Mouse (Mus musculus) WW6 (cell line): ENCODE results near the gene Rasa4.
"Not testable (repeated sequence)": the region's sequence is repeated elsewhere in the genome, so short reads cannot be mapped to it uniquely, and the experiment has no call there.

Experiments used
- DNase-seq: peaks from one replicate; pipeline ENCODE4 v3.0.0-alpha.2; 2013; ENCODE audit warnings: low read depth, low spot score

Gene Rasa4

DNA sequence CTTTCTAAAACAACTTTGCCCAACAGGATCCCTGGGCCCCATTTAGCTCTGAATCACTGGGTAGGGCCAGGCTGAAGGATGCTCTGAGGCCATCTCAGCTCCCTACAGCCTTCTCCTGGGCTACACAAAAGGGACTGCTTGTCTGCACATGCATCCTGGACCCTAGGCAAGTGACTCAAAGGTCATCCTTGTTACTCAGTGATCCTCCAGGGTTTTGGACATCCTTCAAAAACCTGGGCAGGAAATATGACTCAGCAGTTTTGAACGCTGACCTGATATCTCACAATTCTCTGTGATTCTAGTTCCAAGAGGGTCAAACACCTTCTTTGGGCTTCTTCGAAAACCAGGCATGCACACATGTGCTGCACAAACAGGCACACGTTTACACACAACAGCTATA, 25.3 kb downstream of the Rasa4 start:
- no peak for DNase-seq

DNA sequence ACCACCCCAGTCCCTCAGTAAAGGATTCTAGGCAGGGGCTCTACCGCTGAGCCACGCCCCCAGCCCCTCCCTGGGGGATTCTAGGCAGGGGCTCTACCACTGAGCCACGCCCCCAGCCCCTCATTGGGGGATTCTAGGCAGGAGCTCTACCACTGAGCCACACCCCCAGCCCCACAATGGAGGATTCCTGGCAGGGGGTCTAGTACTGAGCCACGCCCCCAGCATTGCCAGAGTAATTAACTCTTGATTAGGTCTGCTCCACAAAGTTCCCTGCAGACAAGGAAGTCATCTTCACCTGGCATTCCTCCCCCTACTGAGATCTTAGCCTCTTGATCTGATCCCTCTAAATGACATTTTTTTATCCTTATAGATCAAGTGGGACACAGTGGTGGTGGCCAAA, 29.8 kb downstream of the Rasa4 start:
- not testable (repeated sequence) for DNase-seq

DNA sequence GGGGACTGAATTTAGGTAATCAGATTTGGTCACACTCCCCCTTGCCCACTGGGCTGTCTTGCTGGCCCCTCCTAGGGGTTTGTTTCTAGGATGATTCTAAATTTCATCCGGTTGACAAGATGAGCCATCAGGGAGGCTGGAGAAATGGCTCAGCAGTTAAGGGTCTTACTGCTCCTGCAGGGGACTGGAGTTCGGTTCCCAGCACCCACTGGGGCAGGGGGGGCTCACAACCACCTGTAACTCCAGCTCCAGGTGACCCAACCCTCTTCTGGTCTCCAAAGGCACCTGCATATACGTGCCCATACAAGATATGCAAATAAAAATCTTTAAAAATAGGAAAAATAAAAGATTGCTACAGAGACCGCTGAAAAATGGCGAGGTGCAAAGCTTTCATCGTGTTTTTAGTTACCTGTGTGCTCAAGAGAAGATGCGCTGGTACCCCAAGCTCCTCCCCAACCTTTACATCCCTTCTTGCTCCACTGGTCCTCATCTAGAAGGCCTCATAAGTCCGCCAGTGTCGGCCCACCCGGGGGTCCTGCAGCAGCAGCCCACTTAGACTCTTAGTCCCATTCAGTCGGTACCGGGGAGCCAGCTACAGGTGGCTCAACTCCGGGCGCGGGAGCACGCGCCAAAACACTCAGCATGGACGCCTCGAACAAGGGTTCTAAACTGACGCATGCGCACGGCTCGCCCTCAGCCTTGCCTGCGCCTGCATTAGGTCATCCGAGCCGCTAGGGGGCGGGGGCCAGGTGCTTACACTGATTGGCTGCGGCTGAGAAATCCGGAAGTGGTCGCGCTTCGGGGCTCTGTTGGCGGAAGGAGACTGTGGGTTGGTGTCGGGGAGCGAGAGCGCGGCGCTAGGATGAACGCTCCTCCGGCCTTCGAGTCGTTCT, 32.4 kb downstream of the Rasa4 start, which contains the start of gene Polr2j:
TSS of gene Polr2j (plus strand) at position 741 of the 893 bp plus-strand sequence.
- peak; percentile 87 for DNase-seq

DNA sequence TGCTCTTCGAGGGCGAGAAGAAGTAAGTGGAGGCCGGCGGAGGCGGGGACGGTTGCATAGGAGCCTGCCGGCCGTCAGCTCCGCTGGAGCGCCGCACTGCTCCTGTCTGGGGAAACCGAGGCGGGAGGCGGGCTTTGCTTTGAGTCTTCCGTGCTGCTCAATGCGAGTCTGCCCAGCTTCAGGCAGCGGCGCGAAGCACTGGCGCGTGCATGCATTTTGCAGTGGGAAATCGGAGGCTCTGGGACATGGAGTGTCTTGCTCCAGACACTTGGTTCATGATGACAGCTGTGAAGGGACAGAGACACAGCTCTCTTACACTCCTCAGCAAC, 33.0 kb downstream of the Rasa4 start:
- DNase-seq = no peak

DNA sequence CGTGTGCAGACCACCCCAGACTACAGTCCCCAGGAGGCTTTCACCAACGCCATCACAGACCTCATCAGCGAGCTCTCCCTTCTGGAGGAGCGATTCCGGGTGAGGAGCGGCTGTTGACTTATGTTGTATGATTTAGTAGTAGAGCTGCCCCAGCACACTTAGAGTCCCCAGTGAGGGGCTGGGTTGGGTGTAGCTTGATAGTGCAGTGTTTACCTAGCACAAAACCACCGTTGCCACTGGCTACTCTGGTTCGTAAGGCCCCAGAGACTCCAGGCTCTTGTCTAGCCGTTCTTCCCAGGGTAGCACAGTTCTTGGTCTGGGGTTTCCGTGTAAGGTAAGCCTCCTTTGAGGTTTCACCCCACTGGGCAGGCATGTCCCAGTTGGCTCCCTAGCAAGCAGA, 38.4 kb downstream of the Rasa4 start:
- DNase-seq = no peak

DNA sequence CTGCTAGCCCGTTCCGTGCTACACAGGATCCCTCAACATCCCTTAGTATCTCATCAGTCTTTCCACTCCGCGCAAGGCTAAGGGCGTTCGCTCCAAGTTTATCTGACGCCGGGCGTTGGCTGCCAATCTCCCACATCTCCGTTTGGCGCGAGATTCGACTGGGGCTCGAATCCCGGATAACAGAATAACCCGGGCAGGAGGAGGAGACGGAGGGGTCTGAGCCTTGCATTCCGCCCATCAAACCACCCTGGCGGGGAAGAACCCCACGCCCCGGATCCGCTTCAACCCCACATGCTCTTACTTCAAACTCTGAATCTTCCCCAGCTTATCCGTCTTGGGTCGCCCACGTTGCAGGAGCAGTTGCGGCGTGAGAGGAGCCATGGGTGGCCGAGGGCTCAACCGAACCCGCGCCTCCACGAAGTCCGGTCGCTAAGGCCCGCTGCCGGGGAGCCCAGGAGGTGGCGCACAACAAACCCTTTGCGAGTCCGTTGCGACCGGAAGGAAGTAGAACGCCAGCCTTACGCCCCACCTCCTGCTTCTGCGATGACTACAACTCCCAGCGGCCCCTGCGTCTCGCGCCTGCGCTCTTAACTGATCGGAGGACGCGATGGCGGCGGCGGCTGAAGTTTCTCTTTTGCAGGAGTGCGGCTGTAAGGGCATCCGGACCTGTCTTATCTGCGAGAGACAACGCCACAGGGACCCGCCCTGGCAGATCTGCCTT, 52.0 kb downstream of the Rasa4 start, which contains the start of the genes Lrwd1 and Alkbh4:
TSS of gene Lrwd1 (minus strand) at position 504 of the 721 bp plus-strand sequence.
TSS of gene Alkbh4 (plus strand) at position 576 of the 721 bp plus-strand sequence.
- peak; percentile 92 for DNase-seq

DNA sequence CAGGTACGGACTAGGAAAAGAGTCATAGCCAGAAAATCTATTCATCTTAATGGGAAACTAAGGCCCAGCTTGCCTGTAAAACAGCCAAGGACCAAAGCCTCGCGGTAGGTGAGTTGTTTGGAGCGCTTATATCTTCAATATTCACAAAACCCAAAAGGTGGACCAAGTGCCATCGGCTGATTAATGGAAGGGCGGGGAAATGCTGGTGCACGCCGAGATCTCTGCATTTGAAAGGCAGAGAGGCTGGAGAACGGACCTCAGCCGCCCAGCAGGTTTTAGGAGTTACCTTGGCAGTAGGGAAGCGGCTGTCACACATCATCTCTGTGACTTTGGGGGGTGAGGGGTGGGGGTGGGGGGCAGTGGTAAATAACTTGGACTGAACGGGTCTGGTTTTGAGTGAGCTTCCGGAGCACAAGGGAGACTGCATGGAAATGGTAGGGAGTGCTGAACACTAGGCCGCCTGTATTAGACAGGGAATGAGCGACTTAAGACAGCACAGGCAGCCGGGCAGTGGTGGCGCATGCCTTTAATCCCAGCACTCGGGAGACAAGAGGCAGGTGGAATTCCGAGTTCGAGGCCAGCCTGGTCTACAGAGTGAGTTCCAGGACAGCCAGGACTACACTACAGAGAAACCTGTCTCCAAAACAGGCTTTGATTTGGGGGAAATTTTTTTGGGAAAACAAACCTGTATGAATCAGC, 52.7 kb downstream of the Rasa4 start:
- no peak for DNase-seq

DNA sequence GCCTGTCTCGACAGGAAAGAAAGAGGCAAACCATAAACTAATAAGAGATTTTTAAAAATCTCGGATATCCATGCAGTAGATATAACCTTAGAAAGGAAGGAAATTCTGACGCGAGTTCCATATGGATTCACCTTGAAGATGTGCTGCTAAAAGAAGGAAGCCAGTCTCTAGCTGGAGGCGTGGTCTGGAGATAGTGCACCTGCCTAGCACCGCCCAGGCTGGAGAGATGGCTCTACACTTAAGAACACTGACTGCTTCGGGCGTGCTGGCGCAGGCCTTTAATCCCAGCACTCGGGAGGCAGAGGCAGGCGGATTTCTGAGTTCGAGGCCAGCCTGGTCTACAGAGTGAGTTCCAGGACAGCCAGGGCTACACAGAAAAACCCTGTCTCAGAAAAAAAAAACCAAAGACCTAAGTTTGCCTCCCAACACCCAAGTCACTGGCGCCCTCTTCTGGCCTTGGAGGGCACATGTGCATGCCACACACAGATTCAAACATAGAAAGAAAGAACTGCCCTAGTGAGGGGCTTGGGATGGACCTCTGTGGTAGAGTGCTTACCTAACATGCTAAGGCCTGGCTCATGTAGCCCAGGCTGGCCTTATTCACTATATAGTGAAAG, 54.0 kb downstream of the Rasa4 start:
- DNase-seq = no peak

DNA sequence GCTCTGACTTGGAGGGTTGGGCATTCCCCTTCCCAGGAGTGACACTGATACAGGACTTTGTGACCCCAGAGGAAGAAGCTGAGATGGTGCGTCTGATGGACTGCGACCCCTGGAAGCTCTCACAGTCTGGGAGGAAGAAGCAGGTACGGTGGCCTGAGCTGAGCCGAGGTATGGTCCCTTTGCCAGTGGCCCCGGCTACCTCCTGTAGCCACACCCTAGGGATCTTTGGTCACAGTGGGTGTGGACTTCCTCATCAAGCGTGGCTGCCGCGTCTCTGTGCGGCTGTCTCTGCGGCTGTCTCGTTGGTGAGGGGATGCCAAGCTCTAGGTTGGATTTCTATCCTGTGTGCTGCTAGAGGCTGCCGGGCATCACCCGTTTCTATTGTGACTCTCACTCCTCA, 55.7 kb downstream of the Rasa4 start:
- DNase-seq = no peak

DNA sequence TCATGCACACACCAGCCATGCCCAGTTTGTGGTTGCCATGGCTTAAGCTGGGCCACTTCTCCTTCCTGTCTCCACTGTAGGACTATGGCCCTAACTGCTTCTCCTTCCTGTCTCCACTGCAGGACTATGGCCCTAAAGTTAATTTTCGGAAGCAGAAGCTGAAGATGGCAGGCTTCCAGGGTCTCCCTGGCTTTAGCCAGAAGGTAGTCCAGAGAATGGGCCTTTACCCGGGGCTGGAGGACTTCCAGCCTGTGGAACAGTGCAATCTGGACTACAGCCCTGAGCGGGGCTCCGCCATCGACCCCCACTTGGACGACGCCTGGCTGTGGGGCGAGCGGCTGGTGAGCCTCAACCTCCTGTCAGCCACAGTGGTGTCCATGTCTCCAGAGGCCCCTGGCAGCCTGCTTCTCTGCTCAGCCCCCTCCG, 56.4 kb downstream of the Rasa4 start:
- no peak for DNase-seq

DNA sequence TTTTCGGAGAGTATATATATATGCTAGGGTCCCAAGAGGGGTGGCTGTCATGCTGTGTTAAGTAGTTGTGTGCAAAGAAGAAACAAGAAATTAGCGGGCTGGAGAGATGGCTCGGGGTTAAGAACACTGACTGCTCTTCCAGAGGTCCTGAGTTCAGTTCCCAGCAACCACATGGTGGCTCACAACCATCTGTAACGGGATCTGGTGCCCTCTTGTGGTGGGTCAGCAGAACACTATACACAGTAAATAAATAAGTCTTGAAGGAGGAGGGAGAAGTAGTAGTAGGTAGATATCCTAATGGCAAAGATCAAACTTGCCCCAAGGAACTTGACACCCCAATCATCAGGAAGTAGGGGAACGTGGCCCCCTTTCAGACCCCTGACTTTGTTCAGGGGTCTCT, 59.0 kb downstream of the Rasa4 start:
- DNase-seq = no peak

DNA sequence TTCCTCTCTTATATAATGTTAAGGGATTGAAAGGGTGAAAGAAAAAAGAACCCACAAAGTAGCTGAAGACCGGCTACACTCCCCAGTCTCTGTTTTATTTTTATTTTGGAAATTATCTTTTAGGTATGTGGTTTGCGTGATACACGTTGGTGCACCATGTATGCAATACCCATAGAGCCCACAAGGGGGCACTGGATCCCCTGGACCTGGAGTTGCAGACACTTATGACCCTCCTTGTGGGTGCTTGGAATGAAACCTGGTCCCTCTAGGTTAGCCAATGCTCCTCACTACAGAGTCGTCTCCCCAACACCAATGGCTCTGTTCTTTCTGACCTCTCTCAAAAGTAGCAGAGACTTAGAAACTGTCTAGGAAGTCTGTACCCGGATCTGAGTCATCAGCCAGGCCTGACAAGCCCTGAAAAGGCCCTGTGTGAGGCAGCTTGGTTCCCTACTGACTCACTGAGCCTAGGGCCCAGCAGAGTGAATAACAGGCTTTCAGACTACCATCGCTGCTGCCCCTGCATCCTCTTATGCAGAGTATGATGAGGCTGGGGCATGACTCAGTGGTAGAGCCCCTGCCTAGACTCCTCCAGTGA, 59.5 kb downstream of the Rasa4 start:
- peak; percentile 33 for DNase-seq

DNA sequence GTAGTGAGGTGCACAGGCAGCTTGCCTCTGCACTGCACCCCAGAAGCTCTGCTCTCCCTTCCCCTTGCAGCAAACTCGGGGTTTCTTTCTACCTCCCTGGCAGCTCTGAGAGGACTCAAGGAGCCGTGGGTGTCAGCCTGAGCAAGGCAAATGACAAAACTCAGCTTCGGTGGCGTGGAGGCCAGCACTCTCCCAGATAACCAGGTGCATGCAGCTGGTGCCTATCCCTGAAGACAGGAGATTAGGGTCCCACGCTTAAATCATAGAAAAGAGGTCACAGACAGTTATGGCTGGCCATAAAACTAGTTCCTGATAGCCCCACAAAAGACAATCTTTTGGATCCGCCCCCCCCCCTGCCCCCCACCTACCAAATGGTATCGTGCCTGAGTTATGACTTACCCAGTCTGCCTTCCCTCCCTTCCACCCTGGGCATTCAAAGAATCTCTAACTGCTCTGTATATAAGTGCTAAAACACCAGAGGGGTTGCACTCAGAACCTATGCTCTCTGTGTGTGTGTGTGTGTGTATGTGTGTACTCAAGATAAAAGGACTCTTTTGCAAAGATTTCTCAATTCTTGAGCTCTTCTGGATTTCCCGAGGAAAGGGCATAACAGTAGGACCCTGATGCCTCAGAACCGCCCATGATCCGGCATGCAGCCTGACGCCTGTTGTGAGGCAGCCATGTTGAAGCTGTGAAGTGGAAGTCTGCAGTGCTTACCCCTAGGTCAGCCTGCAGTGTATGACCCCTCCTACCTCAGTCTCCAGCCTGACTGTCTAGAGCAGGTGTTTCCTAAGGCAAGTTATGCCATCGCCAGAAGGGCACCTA, 61.1 kb downstream of the Rasa4 start:
- DNase-seq = no peak

DNA sequence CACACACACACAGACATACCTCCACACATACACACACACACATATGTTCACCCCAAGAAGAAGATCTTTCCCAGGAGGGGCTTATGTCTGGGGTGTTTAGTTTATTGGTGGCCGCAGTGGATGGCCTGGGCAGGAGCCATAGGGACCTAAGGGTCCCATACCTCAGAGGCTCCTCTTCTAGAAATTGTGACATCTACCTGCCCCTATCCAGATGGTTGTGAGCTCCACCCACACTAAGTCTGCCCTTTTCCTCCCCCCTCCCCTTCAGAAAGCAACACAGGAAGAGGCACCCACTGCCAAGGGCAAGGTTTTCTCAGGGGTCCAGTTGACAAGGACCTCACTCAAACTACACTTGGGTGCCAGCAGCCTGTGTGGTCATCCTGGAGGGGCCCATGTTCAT, 63.2 kb downstream of the Rasa4 start:
- DNase-seq = no peak

DNA sequence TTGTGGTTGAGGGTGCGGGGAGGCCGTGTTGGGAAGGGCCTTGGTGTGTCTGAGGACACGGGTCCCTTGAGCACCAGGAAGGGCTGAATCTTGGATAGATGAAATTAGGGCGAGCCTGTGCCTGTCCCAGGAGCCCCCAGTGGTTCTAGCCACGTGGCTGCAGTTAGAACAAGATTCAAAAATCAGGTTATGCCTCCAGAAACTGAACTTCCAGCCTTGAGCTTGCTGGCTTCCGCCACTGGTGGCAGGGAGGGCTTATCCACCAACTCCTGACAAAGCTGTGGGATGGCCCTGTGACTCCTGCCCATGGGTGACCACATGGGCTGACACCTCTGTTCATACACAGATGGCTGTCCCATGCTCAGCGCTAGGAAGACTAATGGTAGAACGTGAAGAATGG, 64.0 kb downstream of the Rasa4 start:
- no peak for DNase-seq

DNA sequence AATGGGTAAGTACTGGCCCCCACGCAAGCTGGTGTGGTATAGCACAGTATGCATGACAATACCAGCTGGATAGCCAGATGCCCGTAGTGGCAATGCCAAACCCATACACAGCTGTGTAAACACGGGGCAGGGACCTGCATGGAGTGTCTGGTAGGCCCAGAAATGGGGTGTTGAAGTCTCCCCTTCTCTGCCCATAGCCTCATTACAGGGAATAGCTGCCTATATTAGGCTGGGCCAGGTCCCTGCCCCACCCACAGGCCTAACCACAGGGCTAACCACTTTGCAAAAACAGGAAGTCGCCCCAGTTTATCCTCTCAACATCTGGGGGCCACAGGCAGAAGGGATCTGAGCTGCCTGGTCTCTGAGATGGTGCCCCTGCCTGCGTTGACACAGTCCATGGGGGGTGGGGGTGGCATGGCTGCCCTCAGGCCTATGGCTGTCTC, 65.4 kb downstream of the Rasa4 start:
- DNase-seq = not testable (repeated sequence)

DNA sequence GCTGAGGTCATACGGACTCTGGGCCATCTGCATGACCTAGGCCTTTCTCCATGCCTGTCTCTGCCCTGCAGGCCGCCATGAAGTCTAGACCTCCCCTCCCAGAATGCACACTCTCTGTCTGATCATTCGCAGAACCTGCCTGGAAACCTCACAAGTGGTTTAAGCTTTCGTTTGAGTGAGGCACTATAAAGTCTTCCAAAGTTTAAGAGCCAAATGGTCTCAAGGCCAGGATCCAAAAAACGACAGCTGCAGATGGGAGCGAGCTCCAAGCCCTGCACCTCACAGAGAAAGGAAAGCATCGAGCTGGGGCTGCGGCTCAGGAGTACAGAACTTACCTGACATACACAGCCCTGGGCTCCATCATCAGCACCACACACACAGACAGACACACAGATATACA, 68.6 kb downstream of the Rasa4 start:
- no peak for DNase-seq

DNA sequence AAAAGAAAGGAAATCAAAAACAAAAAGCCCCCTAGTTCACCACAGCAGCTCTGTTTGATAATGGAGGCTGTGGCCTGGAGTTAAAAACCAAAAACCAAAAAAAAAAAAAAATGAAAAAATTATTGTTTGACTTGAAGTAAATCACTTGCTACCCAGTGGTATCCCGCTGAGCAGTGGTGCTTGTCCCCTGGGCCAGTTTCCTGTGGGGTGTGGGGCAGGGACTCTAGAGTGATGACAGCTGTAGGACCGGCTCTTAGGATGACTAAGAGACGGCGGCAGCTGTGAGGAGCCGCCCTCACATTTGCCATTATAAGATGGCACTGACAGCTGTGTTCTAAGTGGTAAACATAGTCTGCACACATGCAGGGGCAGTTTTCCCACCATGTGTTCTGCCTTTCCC, 71.7 kb downstream of the Rasa4 start:
- no peak for DNase-seq

DNA sequence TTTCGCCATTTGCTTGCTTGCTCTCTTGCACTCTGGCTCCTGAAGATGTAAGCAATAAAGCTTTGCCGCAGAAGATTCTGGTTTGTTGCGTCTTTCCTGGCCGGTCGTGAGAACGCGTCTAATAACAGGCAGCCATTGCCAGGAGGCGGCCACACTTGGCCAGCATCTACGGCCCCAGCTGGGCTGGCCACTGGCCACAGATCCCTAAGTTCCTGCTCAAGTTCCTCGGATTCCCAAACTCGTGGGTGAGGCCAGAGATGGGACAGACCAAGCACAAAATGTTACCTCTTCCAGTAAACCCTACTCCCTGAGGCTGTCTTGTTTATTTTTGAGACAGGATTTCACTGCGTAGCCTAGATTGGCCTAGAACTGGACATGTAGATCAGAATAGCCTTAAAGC, 76.4 kb downstream of the Rasa4 start:
- not testable (repeated sequence) for DNase-seq
